Mouse (Mus musculus) kidney, embryonic 15.5 days (tissue): ENCODE results near the gene Ints14. TPM values are rescaled to one million over a fixed set of nuclear protein-coding genes. Genes with fewer than 3 reads are reported as not detected.
A peak's percentile ranks its signal among the peaks of the same experiment; 100 is the strongest.
"Not testable (repeated sequence)": the region's sequence is repeated elsewhere in the genome, so short reads cannot be mapped to it uniquely, and the experiment has no call there.

Experiments used
- ATAC-seq: fragments of 200-750 bp; cut with Nextera tagmentation; replicated peaks from 2 replicates; pipeline ENCODE4 v1.8.0; 2017; ENCODE audit warnings: moderate TSS enrichment; ENCODE audit not compliant: low FRiP score
- H3K27ac ChIP-seq: fragments of 300-500 bp; sonication (generic); 2 replicates; pipeline ENCODE4 v1.5.1; 2015; ENCODE audit warnings: mild to moderate bottlenecking, inconsistent platforms
- H3K27me3 ChIP-seq: fragments of 300-500 bp; sonication (generic); 2 replicates; pipeline ENCODE4 v1.6.1; 2015; ENCODE audit warnings: inconsistent platforms
- H3K36me3 ChIP-seq: fragments of 300-500 bp; sonication (generic); 2 replicates; pipeline ENCODE4 v1.6.1; 2015; ENCODE audit warnings: inconsistent platforms
- H3K4me1 ChIP-seq: fragments of 300-500 bp; sonication (generic); 2 replicates; pipeline ENCODE4 v1.6.1; 2015; ENCODE audit warnings: inconsistent platforms
- H3K4me2 ChIP-seq: fragments of 300-500 bp; sonication (generic); 2 replicates; pipeline ENCODE4 v1.6.1; 2015; ENCODE audit warnings: moderate library complexity, mild to moderate bottlenecking, inconsistent platforms
- H3K4me3 ChIP-seq: fragments of 300-500 bp; sonication (generic); replicated peaks from 2 replicates; pipeline ENCODE4 v1.5.1; 2015; ENCODE audit warnings: mild to moderate bottlenecking, inconsistent platforms
- H3K9ac ChIP-seq: fragments of 300-500 bp; sonication (generic); 2 replicates; pipeline ENCODE4 v1.6.1; 2015; ENCODE audit warnings: mild to moderate bottlenecking, inconsistent platforms
- H3K9me3 ChIP-seq: fragments of 300-500 bp; sonication (generic); replicated peaks from 2 replicates; pipeline ENCODE4 v1.6.1; 2016; ENCODE audit warnings: inconsistent platforms
- WGBS: fragments of 180-500 bp; shearing (Covaris S2); methylation state at CpG from one replicate; pipeline ENCODE4 v1.1.7; 2015; ENCODE audit warnings: mixed read lengths; 5-methylcytosine and 5-hydroxymethylcytosine counted together
- polyA plus RNA-seq: library from polyadenylated mRNA; unstranded; fragments of >200 nt; fragmentation: Nextera tagmentation; extraction: Ambion mirVana; gene quantifications from 2 replicates; pipeline ENCODE4 v1.2.1, GENCODE M21; 2015

Gene Ints14
- polyA plus RNA-seq, 1 experiment from 2014 or later, result 59.7 TPM

DNA sequence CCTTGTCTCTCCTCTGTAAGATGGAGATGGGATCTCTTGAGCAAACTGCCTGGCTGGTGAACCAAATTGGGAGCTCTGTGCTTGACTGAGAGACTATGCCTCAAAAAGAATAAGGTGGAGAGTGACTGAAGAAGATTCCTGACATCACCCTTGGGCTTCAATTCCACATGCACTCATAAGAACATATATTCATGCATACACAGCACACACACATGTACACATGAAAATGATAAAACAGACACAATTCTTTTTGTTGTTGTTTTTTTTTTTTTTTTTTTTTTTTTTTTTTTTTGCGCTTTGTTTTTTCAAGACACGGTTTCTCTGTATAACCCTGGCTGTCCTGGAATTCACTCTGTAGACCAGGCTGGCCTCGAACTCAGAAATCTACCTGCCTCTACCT lies 3.4 kb upstream of the Ints14 start:
- H3K27ac ChIP-seq, result no peak overlapping the region
- no peaks in the 10 kb centered on the region for H3K9me3 ChIP-seq
- peaks cover 22% of the 10 kb centered on the region for H3K27me3 ChIP-seq
- H3K4me1 ChIP-seq, result peaks cover 18% of the 10 kb centered on the region
- H3K9ac ChIP-seq, result no peak overlapping the region
- no peak overlapping the region for H3K4me3 ChIP-seq
- WGBS, result 88% methylated on average over 3 of the region's 3 CpGs
- no peak overlapping the region for H3K4me2 ChIP-seq
- no peak for ATAC-seq
- H3K36me3 ChIP-seq, result peaks cover under 1% of the 10 kb centered on the region

GRCm38 (mm10) chr9:64960978-64961320 lies 244 bp downstream of the Ints14 start:
- Histone ChIP-seq H3K4me1 (peaks cover 20% of the 10 kb centered on the region), H3K27ac (peak overlapping the region; percentile 93), H3K9me3 (no peaks in the 10 kb centered on the region), H3K36me3 (peaks cover 36% of the 10 kb centered on the region), H3K4me2 (peak overlapping the region; percentile 71), H3K9ac (peak overlapping the region; percentile 89), H3K4me3 (peak overlapping the region; percentile 85), H3K27me3 (no peaks in the 10 kb centered on the region)
- under 1% methylated on average over 17 of the region's 17 CpGs for WGBS
- peak; percentile 87 for ATAC-seq

DNA sequence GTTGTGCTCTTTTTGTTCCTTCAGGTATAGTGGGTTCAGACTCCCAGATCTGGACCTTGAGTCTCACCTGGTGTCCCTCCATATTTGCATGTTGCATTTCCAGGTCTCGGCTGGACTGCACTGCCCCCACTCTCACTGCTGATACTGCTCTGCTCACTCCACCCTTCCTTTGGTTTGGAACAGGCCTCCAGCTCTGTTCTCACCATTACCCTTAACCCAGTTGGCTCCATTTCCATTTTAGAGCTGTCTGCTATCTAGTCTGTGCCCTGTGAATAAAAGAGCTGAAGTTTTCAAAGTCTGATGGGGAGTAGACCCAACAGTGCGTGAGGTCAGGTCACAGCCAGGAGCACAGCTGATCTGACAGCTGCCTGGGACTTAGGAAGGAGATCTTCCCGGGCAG lies 19.8 kb downstream of the Ints14 start:
- no peak overlapping the region for H3K9ac ChIP-seq
- no peaks in the 10 kb centered on the region for H3K9me3 ChIP-seq
- ATAC-seq, result no peak
- peaks cover 98% of the 10 kb centered on the region for H3K36me3 ChIP-seq
- H3K27me3 ChIP-seq, result no peaks in the 10 kb centered on the region
- H3K4me3 ChIP-seq, result no peak overlapping the region
- 84% methylated on average over 3 of the region's 3 CpGs for WGBS
- H3K27ac ChIP-seq, result no peak overlapping the region
- H3K4me1 ChIP-seq, result no peaks in the 10 kb centered on the region
- no peak overlapping the region for H3K4me2 ChIP-seq

- no peak overlapping the region for H3K4me2 ChIP-seq
- H3K27me3 ChIP-seq, result no peaks in the 10 kb centered on the region
- peaks cover 99% of the 10 kb centered on the region for H3K36me3 ChIP-seq
- no peak overlapping the region for H3K27ac ChIP-seq
- no peak for ATAC-seq
- 81% methylated on average over 1 of the region's 1 CpGs for WGBS
- no peak overlapping the region for H3K9ac ChIP-seq
- no peak overlapping the region for H3K4me3 ChIP-seq
- no peaks in the 10 kb centered on the region for H3K4me1 ChIP-seq
- no peaks in the 10 kb centered on the region for H3K9me3 ChIP-seq
Measured at GRCm38 (mm10) chr9:64981904-64982303, 21.2 kb downstream of the Ints14 start.

- H3K4me3 ChIP-seq, result no peak overlapping the region
- no peak overlapping the region for H3K27ac ChIP-seq
- H3K27me3 ChIP-seq, result no peaks in the 10 kb centered on the region
- no peak overlapping the region for H3K9ac ChIP-seq
- H3K36me3 ChIP-seq, result peaks cover 98% of the 10 kb centered on the region
- ATAC-seq, result no peak
- WGBS, result 77% methylated on average over 8 of the region's 8 CpGs
- H3K4me1 ChIP-seq, result no peaks in the 10 kb centered on the region
- H3K9me3 ChIP-seq, result no peaks in the 10 kb centered on the region
- no peak overlapping the region for H3K4me2 ChIP-seq
Measured at GRCm38 (mm10) chr9:64985037-64985794, 24.5 kb downstream of the Ints14 start.

DNA sequence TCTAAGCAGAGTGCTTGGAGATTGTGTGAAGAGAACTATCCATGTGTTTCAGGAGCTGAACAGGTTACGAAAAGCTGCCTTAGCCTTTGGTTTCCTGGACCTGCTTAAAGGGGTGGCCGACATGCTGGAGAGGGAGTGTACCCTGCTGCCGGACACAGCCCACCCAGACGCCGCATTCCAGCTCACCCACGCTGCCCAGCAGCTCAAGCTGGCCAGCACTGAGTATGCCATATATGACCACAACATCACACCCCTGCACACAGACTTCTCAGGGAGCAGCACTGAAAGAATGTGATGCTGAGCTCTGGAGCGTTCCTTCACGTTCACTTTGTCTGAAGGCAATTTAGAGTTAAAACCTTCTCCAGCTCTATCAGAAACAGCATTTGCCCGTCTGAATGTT lies 25.1 kb downstream of the Ints14 start:
- H3K9me3 ChIP-seq, result no peaks in the 10 kb centered on the region
- H3K4me1 ChIP-seq, result no peaks in the 10 kb centered on the region
- no peaks in the 10 kb centered on the region for H3K27me3 ChIP-seq
- no peak overlapping the region for H3K9ac ChIP-seq
- H3K4me3 ChIP-seq, result no peak overlapping the region
- no peak for ATAC-seq
- H3K27ac ChIP-seq, result no peak overlapping the region
- WGBS, result 83% methylated on average over 9 of the region's 9 CpGs
- H3K36me3 ChIP-seq, result peaks cover 98% of the 10 kb centered on the region
- H3K4me2 ChIP-seq, result no peak overlapping the region

GRCm38 (mm10) chr9:64987651-64988050 lies 26.9 kb downstream of the Ints14 start:
- Histone ChIP-seq H3K4me2 (no peak overlapping the region), H3K4me1 (no peaks in the 10 kb centered on the region), H3K36me3 (peaks cover 93% of the 10 kb centered on the region), H3K9me3 (no peaks in the 10 kb centered on the region), H3K9ac (no peak overlapping the region), H3K27ac (no peak overlapping the region), H3K27me3 (no peaks in the 10 kb centered on the region), H3K4me3 (no peak overlapping the region)
- WGBS, result 97% methylated on average over 2 of the region's 2 CpGs
- ATAC-seq, result no peak

DNA sequence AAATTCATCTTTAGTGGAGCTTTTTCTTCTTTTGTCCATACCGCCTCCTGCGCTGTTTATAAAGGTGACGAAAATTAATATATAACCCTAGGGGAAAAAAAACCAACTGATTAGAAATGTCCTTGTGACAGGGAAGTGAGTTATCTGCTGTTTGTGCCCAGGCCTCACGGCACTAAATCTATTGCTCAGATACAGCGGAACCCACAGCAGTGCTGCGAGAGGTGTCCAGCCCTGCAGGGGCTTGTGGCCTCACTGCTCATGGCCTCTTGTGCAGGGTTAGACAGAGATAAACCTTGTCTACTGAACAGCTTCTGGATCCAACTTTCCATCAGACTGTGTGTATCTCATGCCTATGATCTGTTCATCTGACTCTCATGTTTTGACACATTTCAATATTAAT lies 27.7 kb downstream of the Ints14 start:
- H3K9me3 ChIP-seq, result no peaks in the 10 kb centered on the region
- no peaks in the 10 kb centered on the region for H3K4me1 ChIP-seq
- no peaks in the 10 kb centered on the region for H3K27me3 ChIP-seq
- peaks cover 93% of the 10 kb centered on the region for H3K36me3 ChIP-seq
- no peak overlapping the region for H3K27ac ChIP-seq
- WGBS, result 86% methylated on average over 6 of the region's 6 CpGs
- no peak for ATAC-seq
- no peak overlapping the region for H3K4me2 ChIP-seq
- H3K4me3 ChIP-seq, result no peak overlapping the region
- no peak overlapping the region for H3K9ac ChIP-seq

DNA sequence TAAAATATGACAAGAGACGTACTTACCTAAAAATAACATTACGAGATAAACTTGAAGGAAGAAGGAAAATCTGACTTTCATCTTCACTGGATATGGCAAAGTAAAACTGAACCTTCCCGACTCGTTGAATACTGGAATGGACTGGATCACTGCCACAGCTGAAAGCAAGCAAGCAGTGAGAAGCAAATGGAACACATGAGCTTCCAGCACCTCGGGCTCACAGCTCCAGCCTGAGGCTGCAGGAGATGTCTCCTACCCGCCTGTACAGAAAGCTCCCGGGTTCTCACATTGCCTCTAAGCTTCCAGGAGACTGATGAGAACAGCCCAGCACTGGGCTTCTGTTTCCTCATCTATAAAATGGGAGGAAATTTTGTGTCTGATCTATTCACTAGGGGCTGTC lies 29.6 kb downstream of the Ints14 start:
- ATAC-seq, result no peak
- Histone ChIP-seq H3K36me3 (peaks cover 86% of the 10 kb centered on the region), H3K27me3 (no peaks in the 10 kb centered on the region), H3K9ac (no peak overlapping the region), H3K4me3 (no peak overlapping the region), H3K27ac (no peak overlapping the region), H3K4me1 (no peaks in the 10 kb centered on the region), H3K9me3 (no peaks in the 10 kb centered on the region), H3K4me2 (no peak overlapping the region)
- WGBS, result 85% methylated on average over 7 of the region's 7 CpGs

- H3K27ac ChIP-seq, H3K27me3 ChIP-seq, H3K4me2 ChIP-seq, H3K4me1 ChIP-seq, H3K9me3 ChIP-seq, H3K4me3 ChIP-seq, ATAC-seq, H3K9ac ChIP-seq: not testable (repeated sequence)
- WGBS, result 82% methylated on average over 1 of the region's 1 CpGs
- peaks cover 77% of the 10 kb centered on the region for H3K36me3 ChIP-seq
Measured at GRCm38 (mm10) chr9:64995464-64995863, 34.8 kb downstream of the Ints14 start.

- no peaks in the 10 kb centered on the region for H3K9me3 ChIP-seq
- H3K36me3 ChIP-seq, result peaks cover 75% of the 10 kb centered on the region
- H3K27ac ChIP-seq, result no peak overlapping the region
- H3K27me3 ChIP-seq, result no peaks in the 10 kb centered on the region
- ATAC-seq, result no peak
- no peak overlapping the region for H3K9ac ChIP-seq
- H3K4me1 ChIP-seq, result no peaks in the 10 kb centered on the region
- H3K4me3 ChIP-seq, result no peak overlapping the region
- WGBS, result 82% methylated on average over 4 of the region's 4 CpGs
- H3K4me2 ChIP-seq, result no peak overlapping the region
Measured at GRCm38 (mm10) chr9:65001481-65001880, 40.8 kb downstream of the Ints14 start.

GRCm38 (mm10) chr9:65005737-65006136 lies 45.0 kb downstream of the Ints14 start:
- Histone ChIP-seq H3K9ac (no peak overlapping the region), H3K4me2 (no peak overlapping the region), H3K27me3 (no peaks in the 10 kb centered on the region), H3K27ac (no peak overlapping the region), H3K4me3 (no peak overlapping the region), H3K4me1 (no peaks in the 10 kb centered on the region), H3K9me3 (no peaks in the 10 kb centered on the region), H3K36me3 (peaks cover 71% of the 10 kb centered on the region)
- ATAC-seq, result no peak
- 95% methylated on average over 8 of the region's 8 CpGs for WGBS

DNA sequence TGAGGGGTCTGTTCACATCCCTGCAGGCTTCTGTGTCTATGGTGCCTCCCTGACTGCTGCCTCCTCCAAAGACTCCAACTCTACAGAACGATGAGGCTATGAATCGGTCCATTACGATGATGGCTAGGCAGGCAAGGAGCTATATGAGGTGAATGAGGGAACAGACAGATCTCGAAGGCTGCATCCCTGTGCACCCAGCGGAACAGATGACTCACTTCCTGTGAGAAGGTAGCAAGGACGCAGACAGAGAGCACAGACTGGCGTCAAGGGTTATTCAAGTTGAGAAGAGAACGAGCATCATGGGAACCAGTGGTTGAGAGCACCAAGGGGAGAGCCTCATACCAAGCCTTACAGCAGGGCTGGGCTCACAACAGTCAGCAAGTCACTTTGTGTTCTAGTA lies 49.9 kb downstream of the Ints14 start:
- no peak overlapping the region for H3K4me3 ChIP-seq
- WGBS, result 60% methylated on average over 8 of the region's 8 CpGs
- no peaks in the 10 kb centered on the region for H3K27me3 ChIP-seq
- no peak overlapping the region for H3K27ac ChIP-seq
- H3K4me2 ChIP-seq, result no peak overlapping the region
- H3K9ac ChIP-seq, result no peak overlapping the region
- ATAC-seq, result no peak
- peaks cover 2% of the 10 kb centered on the region for H3K4me1 ChIP-seq
- peaks cover 39% of the 10 kb centered on the region for H3K36me3 ChIP-seq
- H3K9me3 ChIP-seq, result no peaks in the 10 kb centered on the region
